Mouse (Mus musculus): ENCODE results near the gene Gskip. TPM values are rescaled to one million over a fixed set of nuclear protein-coding genes. Genes with fewer than 3 reads are reported as not detected.
A peak's percentile ranks its signal among the peaks of the same experiment; 100 is the strongest.

The Gskip gene
- polyA plus RNA-seq (2015; fragmentation: Nextera tagmentation; extraction: Ambion mirVana) = 28.5 and 32.1 TPM in 2 replicates

DNA sequence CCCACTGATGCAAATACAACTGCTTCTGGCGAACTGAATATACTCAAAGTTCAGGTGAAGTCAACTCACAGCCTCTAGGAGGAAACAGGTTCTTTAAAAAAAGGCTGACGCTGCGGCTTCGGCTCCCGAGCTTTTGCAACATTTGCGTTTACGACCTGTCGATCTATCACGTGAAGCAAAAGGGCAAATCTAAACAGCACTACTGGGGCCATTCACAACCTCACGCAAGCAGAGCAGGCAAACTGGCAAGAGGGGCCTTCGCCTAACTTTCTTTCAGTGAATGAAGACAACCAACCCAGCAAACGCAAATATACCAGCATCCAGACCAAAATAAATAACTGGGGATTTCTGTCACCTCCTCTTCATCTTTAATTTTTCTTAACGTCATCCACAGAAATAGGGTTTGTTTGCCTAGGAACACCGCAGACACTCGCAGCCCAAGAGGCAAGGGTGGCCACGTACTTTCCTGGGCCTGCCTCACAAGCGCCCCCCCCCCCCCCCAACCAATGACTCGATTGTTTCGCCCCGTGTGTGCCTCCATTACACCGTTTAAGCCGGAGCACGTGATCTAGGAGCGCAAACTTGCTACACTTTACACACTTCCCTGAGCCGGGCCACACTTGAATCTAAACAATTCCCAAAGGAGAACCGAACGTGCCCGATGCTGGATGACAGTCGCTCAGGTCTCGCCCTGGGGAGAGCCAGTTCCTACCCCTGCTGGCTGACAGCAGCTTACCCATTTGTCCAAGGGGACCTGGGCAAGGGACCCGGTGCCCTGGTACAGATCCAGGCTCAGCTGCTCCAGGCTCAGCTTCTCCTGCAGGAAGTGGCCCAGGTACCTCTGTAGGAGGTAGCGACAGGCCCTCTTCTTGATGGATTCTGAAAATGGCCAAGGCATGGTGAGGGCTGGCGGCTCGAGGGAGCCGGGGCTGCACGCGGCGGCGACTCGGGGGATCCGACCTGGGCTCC, at the start of gene Gskip:
Gskip (plus strand) TSS at position 897 of the 969 bp plus-strand sequence.
- H3K27me3 ChIP-seq = no peaks in the 10 kb centered on the region
- WGBS = 2% methylated on average over 41 of the region's 41 CpGs
- peak within 1 kb of the TSS; percentile 61 for H3K4me3 ChIP-seq
- peaks cover under 1% of the 10 kb centered on the region; the same call in 1 of the 2 replicates for H3K36me3 ChIP-seq
- H3K27ac ChIP-seq (replicated peaks) = peak within 1 kb of the TSS; percentile 92
- peak; percentile 29 for ATAC-seq (ENCODE audit: low FRiP score, low read depth)
- H3K4me1 ChIP-seq (replicated peaks) = peaks cover 42% of the 10 kb centered on the region
- H3K9ac ChIP-seq = peak within 1 kb of the TSS; percentile 74
- H3K9me3 ChIP-seq = no peaks in the 10 kb centered on the region
- peak within 1 kb of the TSS; percentile 75 for H3K4me2 ChIP-seq

- Histone ChIP-seq H3K9me3 (no peaks in the 10 kb centered on the region), H3K27ac (replicated peaks) (no peak overlapping the region), H3K27me3 (no peaks in the 10 kb centered on the region), H3K4me3 (no peak overlapping the region), H3K9ac (no peak overlapping the region), H3K4me1 (replicated peaks) (no peaks in the 10 kb centered on the region), H3K36me3 (peaks cover 83% of the 10 kb centered on the region), H3K4me2 (no peak overlapping the region)
- WGBS = 93% methylated on average over 9 of the region's 9 CpGs
- no peak for ATAC-seq (ENCODE audit: low FRiP score, low read depth)
Observed at GRCm38 (mm10) chr12:105636551-105636950, 48.1 kb upstream of the Gskip start.

DNA sequence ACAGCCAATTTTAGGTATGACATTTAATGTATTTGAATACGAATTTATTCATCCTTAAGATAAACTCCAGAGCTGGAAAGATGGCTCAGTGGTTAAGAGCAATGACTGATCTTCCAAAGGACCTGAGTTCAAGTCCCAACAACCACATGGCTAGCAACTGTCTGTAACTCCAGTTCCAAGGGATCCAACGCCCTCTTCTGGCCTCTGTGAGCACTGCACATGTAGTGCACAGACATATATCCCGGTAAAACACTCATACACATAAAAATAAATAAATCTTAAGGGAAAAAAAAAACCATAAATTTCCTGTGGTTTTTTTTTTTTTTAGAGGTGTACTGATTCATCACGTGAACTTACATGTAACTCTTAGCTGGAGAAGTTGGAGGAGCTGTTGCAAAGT, 47.1 kb upstream of the Gskip start:
- Histone ChIP-seq H3K4me2 (no peak overlapping the region), H3K36me3 (peaks cover 93% of the 10 kb centered on the region), H3K27ac (replicated peaks) (no peak overlapping the region), H3K27me3 (no peaks in the 10 kb centered on the region), H3K9ac (no peak overlapping the region), H3K4me1 (replicated peaks) (no peaks in the 10 kb centered on the region), H3K9me3 (no peaks in the 10 kb centered on the region), H3K4me3 (no peak overlapping the region)
- 78% methylated on average over 4 of the region's 4 CpGs for WGBS
- ATAC-seq (ENCODE audit: low FRiP score, low read depth) = no peak

GRCm38 (mm10) chr12:105642770-105643321, 41.8 kb upstream of the Gskip start:
- H3K36me3 ChIP-seq = peaks cover 95% of the 10 kb centered on the region
- ATAC-seq (ENCODE audit: low FRiP score, low read depth) = no peak
- no peak overlapping the region for H3K4me2 ChIP-seq
- no peaks in the 10 kb centered on the region for H3K4me1 ChIP-seq (replicated peaks)
- H3K27ac ChIP-seq (replicated peaks) = no peak overlapping the region
- no peaks in the 10 kb centered on the region for H3K27me3 ChIP-seq
- 94% methylated on average over 11 of the region's 11 CpGs for WGBS
- no peaks in the 10 kb centered on the region for H3K9me3 ChIP-seq
- H3K9ac ChIP-seq = no peak overlapping the region
- H3K4me3 ChIP-seq = no peak overlapping the region

GRCm38 (mm10) chr12:105655850-105656249, 28.8 kb upstream of the Gskip start:
- H3K27me3 ChIP-seq = no peaks in the 10 kb centered on the region
- H3K4me2 ChIP-seq = no peak overlapping the region
- 92% methylated on average over 7 of the region's 7 CpGs for WGBS
- no peak overlapping the region for H3K9ac ChIP-seq
- H3K36me3 ChIP-seq = peaks cover 80% of the 10 kb centered on the region
- H3K27ac ChIP-seq (replicated peaks) = no peak overlapping the region
- no peak for ATAC-seq (ENCODE audit: low FRiP score, low read depth)
- no peaks in the 10 kb centered on the region for H3K4me1 ChIP-seq (replicated peaks)
- H3K9me3 ChIP-seq = no peaks in the 10 kb centered on the region
- no peak overlapping the region for H3K4me3 ChIP-seq

DNA sequence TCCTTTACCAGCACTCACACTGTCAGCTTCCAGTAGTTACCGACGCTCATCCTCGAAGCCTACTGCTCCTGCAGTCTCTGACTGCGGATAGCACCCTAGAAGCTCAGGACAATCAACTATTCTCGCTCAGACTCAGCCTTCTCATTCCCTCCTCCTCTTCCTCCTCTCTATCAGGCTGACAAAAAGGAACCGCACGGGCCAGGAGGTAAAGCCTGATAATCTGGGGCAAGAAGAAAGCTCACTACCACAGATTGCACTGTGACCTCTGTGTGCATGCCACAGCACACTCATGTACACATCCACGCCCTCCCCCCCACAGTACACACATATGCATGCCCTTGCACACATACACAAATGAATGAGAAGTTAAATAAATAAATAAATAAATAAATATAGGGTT, 8.4 kb upstream of the Gskip start:
- Histone ChIP-seq H3K9me3 (no peaks in the 10 kb centered on the region), H3K4me2 (no peak overlapping the region), H3K4me1 (replicated peaks) (no peaks in the 10 kb centered on the region), H3K27ac (replicated peaks) (no peak overlapping the region), H3K36me3 (peaks cover 16% of the 10 kb centered on the region), H3K9ac (no peak overlapping the region), H3K4me3 (no peak overlapping the region), H3K27me3 (no peaks in the 10 kb centered on the region)
- WGBS = 95% methylated on average over 8 of the region's 8 CpGs
- ATAC-seq (ENCODE audit: low FRiP score, low read depth) = no peak

DNA sequence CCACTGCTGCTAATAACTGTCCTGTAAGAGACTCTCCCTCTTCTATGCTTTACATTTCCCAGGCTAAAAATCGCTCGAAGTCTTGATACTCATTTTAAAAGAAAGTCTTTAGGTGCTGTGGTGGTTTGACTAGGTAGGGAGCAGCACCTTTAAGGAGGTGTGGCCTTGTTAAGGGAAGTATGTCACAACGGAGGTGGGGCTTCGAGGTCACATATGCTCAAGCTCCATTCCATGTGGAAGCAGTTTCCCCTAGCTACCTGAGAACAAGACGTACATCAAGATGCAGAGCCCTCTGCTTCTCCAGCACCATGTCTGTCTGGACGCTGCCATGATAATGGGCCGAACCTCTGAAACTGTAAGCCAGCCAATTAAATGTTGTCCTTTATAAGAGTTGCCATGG, 6.4 kb upstream of the Gskip start:
- Histone ChIP-seq H3K4me3 (no peak overlapping the region), H3K27ac (replicated peaks) (no peak overlapping the region), H3K9me3 (no peaks in the 10 kb centered on the region), H3K4me1 (replicated peaks) (peaks cover 13% of the 10 kb centered on the region), H3K27me3 (no peaks in the 10 kb centered on the region), H3K36me3 (peaks cover 13% of the 10 kb centered on the region), H3K4me2 (no peak overlapping the region), H3K9ac (no peak overlapping the region)
- ATAC-seq (ENCODE audit: low FRiP score, low read depth) = no peak
- 94% methylated on average over 7 of the region's 7 CpGs for WGBS

- Histone ChIP-seq H3K27me3 (no peaks in the 10 kb centered on the region), H3K4me2 (no peak overlapping the region), H3K9me3 (no peaks in the 10 kb centered on the region), H3K4me3 (no peak overlapping the region), H3K4me1 (replicated peaks) (peaks cover 18% of the 10 kb centered on the region), H3K36me3 (peaks cover 9% of the 10 kb centered on the region), H3K9ac (no peak overlapping the region), H3K27ac (replicated peaks) (no peak overlapping the region)
- WGBS = 94% methylated on average over 3 of the region's 3 CpGs
- ATAC-seq (ENCODE audit: low FRiP score, low read depth) = no peak
Observed at GRCm38 (mm10) chr12:105678762-105679161, 5.9 kb upstream of the Gskip start.

GRCm38 (mm10) chr12:105685001-105685691, 517 bp downstream of the Gskip start, which contains the start of gene Atg2b:
Gene Atg2b (minus strand): TSS chr12:105685211.
- Histone ChIP-seq H3K36me3 (peaks cover 7% of the 10 kb centered on the region; the same call in 1 of the 2 replicates), H3K4me1 (replicated peaks) (peaks cover 42% of the 10 kb centered on the region), H3K4me2 (peak within 1 kb of the TSS; percentile 75), H3K27ac (replicated peaks) (peak within 1 kb of the TSS; percentile 92), H3K27me3 (no peaks in the 10 kb centered on the region), H3K4me3 (peak within 1 kb of the TSS; percentile 61), H3K9ac (peak within 1 kb of the TSS; percentile 74), H3K9me3 (no peaks in the 10 kb centered on the region)
- WGBS = 0% methylated on average over 73 of the region's 73 CpGs
- peak; percentile 96 for ATAC-seq (ENCODE audit: low FRiP score, low read depth)

DNA sequence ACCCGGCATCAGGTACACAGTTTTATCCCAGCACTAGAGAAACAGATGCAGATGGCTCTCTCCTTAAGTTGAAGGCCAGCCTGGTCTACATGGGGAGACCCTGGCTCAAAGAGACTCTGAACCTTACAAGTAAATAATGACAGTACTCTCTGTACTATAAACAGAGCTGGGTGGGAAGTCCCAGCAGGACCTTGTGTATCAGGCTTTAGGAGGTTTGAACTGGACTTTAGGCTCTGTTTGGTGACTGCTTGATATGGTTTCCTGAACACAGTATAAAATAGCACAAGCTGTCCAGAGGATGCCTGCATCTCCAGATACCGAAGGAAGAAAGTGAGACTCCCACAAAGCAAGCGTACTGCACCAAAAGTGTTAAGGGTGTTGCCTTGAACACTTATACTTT, 2.2 kb downstream of the Gskip start:
- 91% methylated on average over 3 of the region's 3 CpGs for WGBS
- Histone ChIP-seq H3K9ac (no peak overlapping the region), H3K4me1 (replicated peaks) (peaks cover 42% of the 10 kb centered on the region), H3K4me3 (no peak overlapping the region), H3K27me3 (no peaks in the 10 kb centered on the region), H3K4me2 (peak overlapping the region; percentile 70), H3K36me3 (peaks cover 14% of the 10 kb centered on the region), H3K27ac (replicated peaks) (no peak overlapping the region), H3K9me3 (no peaks in the 10 kb centered on the region)
- ATAC-seq (ENCODE audit: low FRiP score, low read depth) = no peak

GRCm38 (mm10) chr12:105687416-105687815, 2.8 kb downstream of the Gskip start:
- Histone ChIP-seq H3K36me3 (peaks cover 14% of the 10 kb centered on the region), H3K4me1 (replicated peaks) (peaks cover 37% of the 10 kb centered on the region), H3K27ac (replicated peaks) (no peak overlapping the region), H3K27me3 (no peaks in the 10 kb centered on the region), H3K9ac (no peak overlapping the region), H3K9me3 (no peaks in the 10 kb centered on the region), H3K4me2 (no peak overlapping the region), H3K4me3 (no peak overlapping the region)
- no peak for ATAC-seq (ENCODE audit: low FRiP score, low read depth)
- 91% methylated on average over 4 of the region's 4 CpGs for WGBS

- H3K4me2 ChIP-seq = no peak overlapping the region
- no peak overlapping the region for H3K9ac ChIP-seq
- H3K4me3 ChIP-seq = no peak overlapping the region
- H3K36me3 ChIP-seq = peaks cover 14% of the 10 kb centered on the region
- H3K27me3 ChIP-seq = no peaks in the 10 kb centered on the region
- H3K27ac ChIP-seq (replicated peaks) = no peak overlapping the region
- 93% methylated on average over 3 of the region's 4 CpGs for WGBS
- H3K4me1 ChIP-seq (replicated peaks) = peaks cover 26% of the 10 kb centered on the region
- no peaks in the 10 kb centered on the region for H3K9me3 ChIP-seq
- ATAC-seq (ENCODE audit: low FRiP score, low read depth) = no peak
Observed at GRCm38 (mm10) chr12:105688546-105688945, 3.9 kb downstream of the Gskip start.
